Mouse (Mus musculus): ENCODE data around the gene Hipk2. TPM values are rescaled to one million over a fixed set of nuclear protein-coding genes. Genes with fewer than 3 reads are reported as not detected.

Gene Hipk2
- polyA plus RNA-seq, 1 experiment from 2014 or later, result 20.4 TPM

- TF ChIP-seq CTCF (IDR thresholded peaks at IDR 0.05; ENCODE audit: low read depth), result peak; percentile 42; the same call in 1 of the 2 replicates
- no peak for DNase-seq (ENCODE audit: low spot score)
- H3K4me3 ChIP-seq (replicated peaks; ENCODE audit: low read depth, low read length), result no peak overlapping the region
- no peak for ATAC-seq (replicated peaks; ENCODE audit: low FRiP score, low read depth)
- H3K4me2 ChIP-seq (ENCODE audit: low read length), result no peak overlapping the region
- 96% methylated on average over 3 of the region's 3 CpGs for WGBS
- no peak overlapping the region for H3K27ac ChIP-seq
- H3K27me3 ChIP-seq (ENCODE audit: insufficient read depth, low read length), result no peaks in the 10 kb centered on the region
- H3K9ac ChIP-seq (ENCODE audit: low read depth, low read length), result no peak overlapping the region
- H3K9me3 ChIP-seq (replicated peaks; ENCODE audit: low read length), result no peaks in the 10 kb centered on the region
- peaks cover 39% of the 10 kb centered on the region for H3K36me3 ChIP-seq (ENCODE audit: insufficient read depth, low read length)
- no peaks in the 10 kb centered on the region for H3K4me1 ChIP-seq (replicated peaks; ENCODE audit: insufficient read depth, low read length)
These were observed 134.9 kb downstream of the Hipk2 start for GRCm38 (mm10) chr6:38741024-38741423.

GRCm38 (mm10) chr6:38739266-38739665 is 136.7 kb downstream of the Hipk2 start:
- Histone ChIP-seq H3K4me1 (replicated peaks; ENCODE audit: insufficient read depth, low read length) (no peaks in the 10 kb centered on the region), H3K27ac (no peak overlapping the region), H3K9me3 (replicated peaks; ENCODE audit: low read length) (no peaks in the 10 kb centered on the region), H3K9ac (ENCODE audit: low read depth, low read length) (no peak overlapping the region), H3K4me3 (replicated peaks; ENCODE audit: low read depth, low read length) (no peak overlapping the region), H3K27me3 (ENCODE audit: insufficient read depth, low read length) (no peaks in the 10 kb centered on the region), H3K4me2 (ENCODE audit: low read length) (no peak overlapping the region), H3K36me3 (ENCODE audit: insufficient read depth, low read length) (peaks cover 38% of the 10 kb centered on the region)
- 73% methylated on average over 3 of the region's 3 CpGs for WGBS
- no peak for TF ChIP-seq CTCF (IDR thresholded peaks at IDR 0.05; ENCODE audit: low read depth)
- ATAC-seq (replicated peaks; ENCODE audit: low FRiP score, low read depth) (no peak), DNase-seq (ENCODE audit: low spot score) (no peak)

GRCm38 (mm10) chr6:38737763-38738162 is 138.2 kb downstream of the Hipk2 start:
- peak; percentile 51 for TF ChIP-seq CTCF (IDR thresholded peaks at IDR 0.05; ENCODE audit: low read depth)
- WGBS, result 67% methylated on average over 2 of the region's 2 CpGs
- peaks cover 38% of the 10 kb centered on the region for H3K36me3 ChIP-seq (ENCODE audit: insufficient read depth, low read length)

GRCm38 (mm10) chr6:38736240-38736639 is 139.7 kb downstream of the Hipk2 start:
- no peak overlapping the region for H3K27ac ChIP-seq
- no peaks in the 10 kb centered on the region for H3K4me1 ChIP-seq (replicated peaks; ENCODE audit: insufficient read depth, low read length)
- H3K4me3 ChIP-seq (replicated peaks; ENCODE audit: low read depth, low read length), result no peak overlapping the region
- 24% methylated on average over 4 of the region's 4 CpGs for WGBS
- ATAC-seq (replicated peaks; ENCODE audit: low FRiP score, low read depth) (peak; percentile 68; the same call in 1 of the 2 replicates), DNase-seq (ENCODE audit: low spot score) (peak; percentile 91)
- no peaks in the 10 kb centered on the region for H3K9me3 ChIP-seq (replicated peaks; ENCODE audit: low read length)
- H3K36me3 ChIP-seq (ENCODE audit: insufficient read depth, low read length), result peaks cover 45% of the 10 kb centered on the region
- no peak overlapping the region for H3K9ac ChIP-seq (ENCODE audit: low read depth, low read length)
- TF ChIP-seq CTCF (IDR thresholded peaks at IDR 0.05; ENCODE audit: low read depth), result peak; percentile 97
- no peaks in the 10 kb centered on the region for H3K27me3 ChIP-seq (ENCODE audit: insufficient read depth, low read length)
- H3K4me2 ChIP-seq (ENCODE audit: low read length), result no peak overlapping the region

More at GRCm38 (mm10) chr6:38737763-38738162, 138.2 kb downstream of the Hipk2 start:
- no peak overlapping the region for H3K9ac ChIP-seq (ENCODE audit: low read depth, low read length)
- H3K4me3 ChIP-seq (replicated peaks; ENCODE audit: low read depth, low read length), result no peak overlapping the region
- no peak overlapping the region for H3K27ac ChIP-seq
- no peaks in the 10 kb centered on the region for H3K9me3 ChIP-seq (replicated peaks; ENCODE audit: low read length)
- ATAC-seq (replicated peaks; ENCODE audit: low FRiP score, low read depth) (no peak), DNase-seq (ENCODE audit: low spot score) (peak; percentile 15)
- no peaks in the 10 kb centered on the region for H3K4me1 ChIP-seq (replicated peaks; ENCODE audit: insufficient read depth, low read length)
- no peaks in the 10 kb centered on the region for H3K27me3 ChIP-seq (ENCODE audit: insufficient read depth, low read length)
- H3K4me2 ChIP-seq (ENCODE audit: low read length), result no peak overlapping the region

- Histone ChIP-seq H3K4me2 (ENCODE audit: low read length) (no peak overlapping the region), H3K27ac (no peak overlapping the region), H3K36me3 (ENCODE audit: insufficient read depth, low read length) (peaks cover 62% of the 10 kb centered on the region), H3K27me3 (ENCODE audit: insufficient read depth, low read length) (no peaks in the 10 kb centered on the region), H3K4me3 (replicated peaks; ENCODE audit: low read depth, low read length) (no peak overlapping the region), H3K4me1 (replicated peaks; ENCODE audit: insufficient read depth, low read length) (no peaks in the 10 kb centered on the region), H3K9ac (ENCODE audit: low read depth, low read length) (no peak overlapping the region), H3K9me3 (replicated peaks; ENCODE audit: low read length) (no peaks in the 10 kb centered on the region)
- WGBS, result 82% methylated on average over 3 of the region's 3 CpGs
- TF ChIP-seq CTCF (IDR thresholded peaks at IDR 0.05; ENCODE audit: low read depth), result no peak
- no peak for ATAC-seq (replicated peaks; ENCODE audit: low FRiP score, low read depth)
- DNase-seq (ENCODE audit: low spot score), result no peak
These were observed 143.3 kb downstream of the Hipk2 start for GRCm38 (mm10) chr6:38732681-38733080.

- Histone ChIP-seq H3K9ac (ENCODE audit: low read depth, low read length) (no peak overlapping the region), H3K27ac (no peak overlapping the region), H3K9me3 (replicated peaks; ENCODE audit: low read length) (no peaks in the 10 kb centered on the region), H3K4me3 (replicated peaks; ENCODE audit: low read depth, low read length) (no peak overlapping the region), H3K27me3 (ENCODE audit: insufficient read depth, low read length) (no peaks in the 10 kb centered on the region), H3K36me3 (ENCODE audit: insufficient read depth, low read length) (peaks cover 62% of the 10 kb centered on the region), H3K4me2 (ENCODE audit: low read length) (no peak overlapping the region), H3K4me1 (replicated peaks; ENCODE audit: insufficient read depth, low read length) (no peaks in the 10 kb centered on the region)
- no peak for DNase-seq (ENCODE audit: low spot score)
- no peak for ATAC-seq (replicated peaks; ENCODE audit: low FRiP score, low read depth)
- 88% methylated on average over 15 of the region's 15 CpGs for WGBS
- TF ChIP-seq CTCF (IDR thresholded peaks at IDR 0.05; ENCODE audit: low read depth), result no peak
These were observed 145.5 kb downstream of the Hipk2 start for GRCm38 (mm10) chr6:38730169-38731146.
